Mouse (Mus musculus) Muller cell, postnatal 12 days (primary cell): ENCODE data around the gene Exoc1.

Source experiments
- DNase-seq: peaks from one replicate; pipeline ENCODE4 v3.0.0-alpha.2; 2015; ENCODE audit errors: inconsistent ontology term

Gene Exoc1

DNA sequence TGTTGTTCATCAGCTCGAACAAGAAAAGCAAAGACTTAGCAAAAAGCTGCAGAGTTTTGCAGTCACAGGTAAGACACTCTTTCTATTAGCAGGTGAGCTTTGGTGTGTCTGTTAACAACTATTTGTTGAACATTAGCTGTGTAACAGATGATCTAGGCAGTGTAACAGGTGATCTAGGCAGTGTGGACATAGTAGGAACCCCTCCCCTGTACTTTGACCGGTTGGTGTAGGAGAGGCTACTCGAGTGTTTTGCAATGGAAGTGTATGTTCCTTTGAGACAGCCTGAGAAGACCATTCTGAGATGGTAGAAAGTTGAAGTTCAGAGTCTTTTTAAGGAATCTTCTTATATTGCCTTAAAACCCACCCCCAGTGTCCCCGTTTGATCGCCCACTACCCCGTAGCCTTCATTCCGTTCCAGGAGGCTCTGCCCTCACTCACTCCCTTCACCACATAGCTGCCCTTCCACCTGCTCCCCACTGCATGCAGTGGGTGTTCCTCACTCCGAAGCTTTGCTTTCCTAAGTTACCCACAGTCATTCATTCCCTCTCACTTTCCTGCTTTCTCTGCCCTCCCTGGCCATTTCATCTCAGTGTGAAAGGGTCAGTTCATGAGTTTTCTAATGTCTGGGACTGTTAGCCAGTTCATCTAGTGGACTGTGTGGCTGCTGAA, 80.7 kb downstream of the Exoc1 start:
- DNase-seq: no peak

DNA sequence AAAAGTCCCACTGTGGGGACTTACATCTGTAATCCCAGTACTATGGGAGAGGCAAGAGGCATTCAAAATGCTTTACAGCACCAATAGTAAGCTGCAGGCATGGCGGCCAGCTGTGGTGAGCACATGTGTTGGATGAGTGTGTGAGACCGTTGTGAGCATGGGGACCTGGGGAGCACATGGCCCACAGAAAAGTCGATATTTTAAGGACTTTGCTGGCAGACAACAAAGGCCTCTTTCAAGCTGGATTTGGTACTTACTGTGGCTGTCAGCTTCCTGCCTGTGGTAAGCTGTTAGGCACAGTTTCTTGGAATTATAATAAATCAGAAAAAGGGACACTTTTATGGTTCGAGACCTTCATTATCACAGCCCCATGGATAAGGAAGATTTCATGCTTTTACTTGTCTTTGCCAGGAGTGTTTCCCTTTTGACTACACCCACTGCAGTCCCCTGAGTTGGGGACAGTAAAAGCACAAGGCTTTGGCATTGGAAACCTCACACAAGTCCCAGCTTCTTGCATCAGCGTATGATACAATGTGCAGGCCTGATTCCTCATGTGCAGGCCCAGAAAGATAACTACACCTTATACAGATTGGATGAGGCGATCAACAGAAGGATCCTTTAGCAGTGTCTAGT, 83.9 kb downstream of the Exoc1 start:
- no peak for DNase-seq

DNA sequence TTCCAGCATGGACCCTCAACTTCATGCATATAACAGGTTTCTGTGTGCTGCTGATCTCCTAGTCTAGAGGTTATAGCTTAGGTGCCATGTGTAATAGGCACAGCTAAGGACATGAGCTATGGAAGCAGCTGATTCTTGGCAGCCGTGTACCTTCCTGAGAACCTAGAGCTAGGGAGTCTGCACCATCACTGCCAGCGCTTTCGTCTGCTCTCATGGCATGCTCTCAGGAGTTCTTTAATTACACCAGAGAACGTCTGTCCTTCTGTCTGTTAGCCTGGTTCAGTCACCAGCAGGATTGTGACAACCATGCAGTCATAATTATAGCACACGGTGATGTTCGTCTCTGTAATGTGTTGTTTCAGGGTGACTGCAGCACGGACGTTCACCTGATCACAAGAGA, 86.2 kb downstream of the Exoc1 start:
- DNase-seq: no peak

DNA sequence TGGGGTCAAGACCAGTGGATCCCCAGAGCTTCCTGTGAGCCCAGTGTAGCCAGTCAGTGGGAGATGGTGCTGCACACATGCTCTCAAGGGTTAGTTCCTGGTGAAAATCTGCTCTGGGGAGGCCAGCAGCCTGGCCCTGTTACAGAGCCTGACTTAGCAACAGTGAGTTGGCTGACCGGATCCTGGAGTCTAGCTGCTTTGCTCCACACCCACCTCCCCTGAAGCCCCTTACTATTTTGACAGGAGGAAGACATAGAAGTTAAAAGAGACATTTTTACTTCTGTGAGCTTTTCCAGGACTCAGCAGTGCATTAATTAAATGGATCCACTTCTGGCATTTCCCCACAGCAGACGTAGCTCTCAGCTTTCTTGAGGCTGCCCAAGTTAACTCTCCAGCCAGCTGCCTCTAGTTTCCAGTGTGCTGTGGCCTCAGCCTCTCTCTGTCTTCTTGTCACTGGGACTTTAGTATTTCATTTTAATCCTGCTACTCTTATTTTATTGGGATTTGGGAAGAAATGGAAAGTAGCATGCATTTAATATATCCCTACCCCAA, 87.2 kb downstream of the Exoc1 start:
- no peak for DNase-seq

DNA sequence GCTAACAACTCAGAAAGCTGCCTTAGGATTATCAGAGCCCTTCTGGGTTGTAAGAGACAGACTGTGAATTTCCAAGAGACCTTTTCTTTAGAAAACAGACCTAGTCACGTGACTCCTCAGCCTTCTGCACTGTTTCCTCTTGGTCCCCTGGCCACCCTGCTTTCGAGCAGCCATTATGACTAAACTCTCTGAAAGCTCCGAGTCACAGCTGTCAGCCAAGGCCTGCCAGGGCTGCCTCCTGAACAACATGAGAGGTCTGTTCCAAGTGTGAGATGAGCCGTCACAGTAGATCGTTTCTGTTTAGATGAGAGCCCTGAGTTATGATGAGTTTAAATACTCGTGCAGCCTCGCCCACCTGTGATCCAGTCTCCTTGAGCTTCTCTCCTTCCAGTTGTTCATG, 89.6 kb downstream of the Exoc1 start:
- DNase-seq: no peak
